Mouse (Mus musculus) spleen, adult 2 months (tissue): ENCODE data around the gene Lamtor3. TPM values are rescaled to one million over a fixed set of nuclear protein-coding genes. Genes with fewer than 3 reads are reported as not detected.

Experiments used
- DNase-seq, 2 experiments: peaks; one replicate each; pipeline versions ENCODE4 v3.0.0 to v3.0.0-alpha.2; 2012 to 2021; ENCODE audit warnings: low spot score in 2 of 2, low read depth in 1 of 2
- H3K27ac ChIP-seq: fragments of 200-500 bp; 2 replicates; pipeline ENCODE4 v1.5.1; 2012; ENCODE audit warnings: low read length, inconsistent platforms; ENCODE audit not compliant: insufficient read depth
- H3K27me3 ChIP-seq: fragments of 200-500 bp; 2 replicates; pipeline ENCODE4 v1.6.1; 2012; ENCODE audit warnings: mild to moderate bottlenecking, moderate library complexity, low read length, inconsistent platforms; ENCODE audit not compliant: control insufficient read depth, insufficient read depth
- H3K36me3 ChIP-seq: fragments of 200-500 bp; 2 replicates; pipeline ENCODE4 v1.6.1; 2012; ENCODE audit warnings: mild to moderate bottlenecking, low read length, inconsistent platforms; ENCODE audit not compliant: control insufficient read depth, insufficient read depth
- H3K4me1 ChIP-seq: fragments of 200-500 bp; 2 replicates; pipeline ENCODE4 v1.6.1; 2011; ENCODE audit warnings: inconsistent platforms; ENCODE audit not compliant: control insufficient read depth, insufficient read depth, insufficient read length
- H3K4me3 ChIP-seq: fragments of 200-500 bp; 2 replicates; pipeline ENCODE4 v1.5.1; 2011; ENCODE audit warnings: mild to moderate bottlenecking, inconsistent platforms; ENCODE audit not compliant: insufficient read depth, insufficient read length; ENCODE audit errors: extremely low read depth
- CTCF ChIP-seq: fragments of 200-500 bp; IDR thresholded peaks from 2 replicates; pipeline ENCODE4 v1.5.1; 2011; ENCODE audit warnings: mild to moderate bottlenecking, inconsistent platforms; ENCODE audit not compliant: insufficient read depth, insufficient read length, insufficient replicate concordance; ENCODE audit errors: extremely low read depth
- POLR2A ChIP-seq: fragments of 200-500 bp; IDR thresholded peaks from 2 replicates; pipeline ENCODE4 v1.6.1; 2011; ENCODE audit warnings: low read depth, low read length, inconsistent platforms
- WGBS: fragments of 180-500 bp; shearing (Covaris S2); methylation state at CpG from one replicate; pipeline ENCODE4 v1.1.7; 2018; 5-methylcytosine and 5-hydroxymethylcytosine counted together
- polyA plus RNA-seq: library from polyadenylated mRNA; depleted of rRNA; stranded (reverse); fragments of >200 nt; gene quantifications from 2 replicates; pipeline ENCODE4 v1.2.3, GENCODE M21; 2012

Lamtor3 gene
- polyA plus RNA-seq, 1 experiment = 15.7 TPM

DNA sequence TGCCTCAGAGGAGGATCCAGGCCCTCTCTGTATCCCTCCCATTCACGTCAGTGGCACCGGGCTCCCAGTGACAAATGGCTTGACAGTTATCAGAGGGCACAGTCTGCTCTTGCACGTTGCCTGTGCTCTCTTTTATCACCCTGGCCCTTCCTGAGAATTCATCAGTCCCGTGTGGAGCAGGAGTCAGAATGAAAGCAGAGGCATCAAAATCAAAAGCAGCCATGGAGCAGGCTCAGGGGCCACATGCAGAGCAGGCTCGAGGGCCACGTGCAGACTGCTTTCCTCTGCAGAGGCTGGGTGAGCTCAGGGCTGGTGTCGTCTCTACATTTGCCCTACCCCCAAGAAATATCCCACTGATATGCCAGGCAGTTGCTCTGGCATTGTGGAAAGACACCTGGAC is 33.5 kb downstream of the Lamtor3 start:
- WGBS = 46% methylated on average over 7 of the region's 7 CpGs
- TF ChIP-seq POLR2A (no peak), CTCF (no peak)
- Histone ChIP-seq H3K27me3 (no peaks in the 10 kb centered on the region), H3K27ac (peak overlapping the region; percentile 78), H3K4me3 (no peak overlapping the region), H3K4me1 (peaks cover 46% of the 10 kb centered on the region), H3K36me3 (peaks cover 3% of the 10 kb centered on the region; the same call in 1 of the 2 replicates)
- DNase-seq = no peak

DNA sequence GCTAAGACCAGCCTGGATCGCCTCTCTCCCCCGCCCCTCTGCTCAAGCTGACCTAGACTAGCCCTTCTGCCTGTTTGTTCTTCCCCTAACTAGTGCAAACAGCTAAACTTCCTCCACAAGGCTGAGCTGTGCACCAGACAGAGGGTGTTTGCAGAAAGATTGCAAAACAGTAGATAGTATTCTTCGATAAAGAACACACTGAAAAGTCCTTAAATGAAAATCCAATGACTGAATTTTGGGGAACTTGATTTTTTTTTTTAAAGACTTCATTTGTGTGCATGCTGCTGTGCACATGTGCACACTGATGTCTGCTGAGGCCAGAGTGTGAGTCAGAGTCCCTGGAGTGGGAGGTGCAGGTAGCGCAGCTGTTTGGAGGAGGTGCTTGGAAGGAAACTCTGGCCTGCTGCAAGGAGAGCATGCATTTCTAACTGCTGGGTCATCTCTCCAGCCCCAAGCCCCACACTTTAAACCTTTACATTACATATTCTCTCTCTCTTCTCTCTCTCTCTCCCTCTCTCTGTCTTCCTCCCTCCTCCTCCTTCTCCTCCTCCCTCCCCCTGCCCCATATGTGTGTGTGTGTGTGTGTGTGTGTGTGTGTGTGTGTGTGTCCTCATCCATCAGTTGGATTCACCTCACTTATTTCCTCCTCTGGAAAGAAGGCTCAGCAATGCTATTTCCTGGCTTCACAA is 34.1 kb downstream of the Lamtor3 start:
- Histone ChIP-seq H3K4me3 (no peak overlapping the region; the same call in 1 of the 2 replicates), H3K27me3 (no peaks in the 10 kb centered on the region), H3K27ac (peak overlapping the region; percentile 78), H3K4me1 (peaks cover 43% of the 10 kb centered on the region), H3K36me3 (peaks cover 2% of the 10 kb centered on the region; the same call in 1 of the 2 replicates)
- TF ChIP-seq POLR2A (no peak), CTCF (no peak)
- peak in 1 of 2 experiments; percentile 30 for DNase-seq
- 33% methylated on average over 4 of the region's 4 CpGs for WGBS

DNA sequence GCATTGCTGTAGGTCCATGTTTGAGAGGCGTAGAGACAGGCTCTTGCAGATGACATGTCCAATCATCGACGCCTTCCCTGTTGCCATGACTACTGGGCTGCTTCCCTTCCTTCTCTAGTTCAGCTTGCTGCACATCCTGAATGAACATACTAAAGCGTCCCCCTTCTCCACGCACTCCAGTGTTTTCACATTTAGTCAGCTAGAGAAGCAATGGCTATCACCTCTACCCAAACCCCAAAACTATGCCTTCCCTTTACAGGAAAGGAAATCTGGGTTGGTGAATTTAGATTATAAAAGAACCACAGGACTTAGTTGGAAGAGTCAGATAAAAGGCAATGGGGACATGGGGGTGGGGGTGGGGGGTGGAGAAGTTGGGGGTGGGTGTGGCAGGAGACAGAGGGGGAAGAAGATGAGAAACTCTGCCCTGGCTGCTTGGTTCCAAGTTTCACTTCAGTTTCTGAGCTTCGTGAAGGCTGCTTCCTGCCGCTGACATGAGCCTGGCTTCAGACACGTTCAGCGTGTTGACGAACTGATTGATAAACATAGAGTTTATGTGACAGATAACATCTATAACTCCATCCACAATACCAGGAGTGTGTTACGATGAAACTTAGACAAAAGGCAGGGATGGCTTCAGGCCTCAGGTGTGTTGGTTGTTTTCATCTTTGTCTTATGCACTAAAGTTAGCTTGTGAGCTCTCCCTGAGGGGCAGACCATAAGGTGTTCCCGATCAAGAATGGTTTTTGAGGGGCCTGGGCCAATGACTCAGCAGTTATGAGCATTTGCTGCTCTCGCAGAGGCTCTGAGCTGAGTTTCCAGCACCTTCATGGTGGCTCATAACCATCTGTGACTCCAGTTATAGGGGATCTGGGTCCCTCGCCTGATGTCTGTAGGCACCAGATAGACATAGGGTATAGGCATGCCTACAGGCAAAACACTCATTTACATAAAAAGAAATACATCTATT is 34.9 kb downstream of the Lamtor3 start:
- H3K27me3 ChIP-seq = no peaks in the 10 kb centered on the region
- 9% methylated on average over 14 of the region's 14 CpGs for WGBS
- H3K4me1 ChIP-seq = peaks cover 43% of the 10 kb centered on the region
- TF ChIP-seq POLR2A (no peak), CTCF (no peak)
- peak overlapping the region; percentile 2; the same call in 1 of the 2 replicates for H3K4me3 ChIP-seq
- DNase-seq = peak in 1 of 2 experiments; percentile 67
- H3K27ac ChIP-seq = peak overlapping the region; percentile 97
- peaks cover 2% of the 10 kb centered on the region for H3K36me3 ChIP-seq

DNA sequence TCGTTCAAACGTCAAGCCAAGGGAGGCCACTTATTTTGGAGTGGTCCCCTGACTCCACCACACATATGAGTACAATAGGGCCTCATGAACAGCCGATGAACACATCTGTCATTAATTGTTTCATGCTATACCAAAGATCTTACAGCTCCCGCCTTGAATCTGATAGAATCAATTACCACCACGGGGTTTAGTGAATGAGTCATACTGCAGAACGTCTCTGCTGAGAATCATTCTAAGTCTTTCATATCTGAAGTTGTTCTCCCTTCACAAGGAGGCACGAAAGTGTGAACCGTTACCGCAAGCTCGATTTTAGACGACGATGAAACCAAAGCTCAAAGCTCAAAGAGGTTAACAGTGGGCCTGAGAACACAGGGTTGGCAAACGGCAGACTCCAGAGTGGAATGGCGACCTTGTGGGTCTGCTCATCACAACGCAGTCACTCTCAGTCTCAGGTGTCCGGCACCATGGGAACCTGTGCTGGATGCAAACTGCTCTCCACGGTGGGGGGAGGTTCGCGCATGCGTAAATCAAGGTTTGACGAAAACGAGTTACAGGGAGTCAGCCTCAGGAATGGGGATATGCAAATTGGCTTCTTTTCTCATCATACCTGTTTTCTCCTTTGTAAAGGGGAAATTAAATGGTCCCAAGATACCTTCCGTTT is 36.1 kb downstream of the Lamtor3 start:
- H3K27ac ChIP-seq = peak overlapping the region; percentile 64
- H3K4me3 ChIP-seq = no peak overlapping the region
- H3K27me3 ChIP-seq = no peaks in the 10 kb centered on the region
- 68% methylated on average over 23 of the region's 23 CpGs for WGBS
- DNase-seq = no peak
- TF ChIP-seq CTCF (no peak), POLR2A (no peak)
- H3K36me3 ChIP-seq = peaks cover 3% of the 10 kb centered on the region; the same call in 1 of the 2 replicates
- peaks cover 39% of the 10 kb centered on the region for H3K4me1 ChIP-seq

DNA sequence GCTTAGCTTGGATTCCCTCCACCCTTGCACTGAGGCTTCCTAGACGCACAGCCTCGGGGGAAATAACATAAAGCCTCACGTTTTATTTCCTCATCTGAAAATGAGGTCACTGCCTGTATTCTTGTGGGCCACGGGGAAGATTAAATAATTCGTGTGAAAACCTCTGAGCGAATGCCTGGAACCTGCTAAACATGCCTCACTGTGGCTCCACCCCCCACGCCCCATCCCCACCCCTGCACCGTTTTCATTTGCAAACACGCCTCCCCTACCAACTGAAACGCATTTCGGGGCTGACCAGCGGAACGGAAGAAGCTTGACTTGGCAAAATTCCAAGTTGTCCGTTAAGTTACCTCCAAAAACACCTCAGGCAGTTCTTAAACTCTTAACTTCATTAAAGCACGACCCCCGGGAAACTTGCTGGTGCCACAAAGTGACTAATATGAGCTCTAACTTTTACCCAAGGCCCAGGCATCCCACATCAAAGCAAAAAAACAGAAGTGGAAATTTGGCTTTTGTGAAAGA is 37.3 kb downstream of the Lamtor3 start:
- no peak for DNase-seq
- H3K27me3 ChIP-seq = no peaks in the 10 kb centered on the region
- no peak overlapping the region for H3K4me3 ChIP-seq
- TF ChIP-seq POLR2A (no peak), CTCF (no peak)
- H3K27ac ChIP-seq = peak overlapping the region; percentile 37; the same call in 1 of the 2 replicates
- peaks cover 31% of the 10 kb centered on the region; the same call in 1 of the 2 replicates for H3K4me1 ChIP-seq
- peaks cover 8% of the 10 kb centered on the region; the same call in 1 of the 2 replicates for H3K36me3 ChIP-seq
- WGBS = 5% methylated on average over 16 of the region's 16 CpGs

DNA sequence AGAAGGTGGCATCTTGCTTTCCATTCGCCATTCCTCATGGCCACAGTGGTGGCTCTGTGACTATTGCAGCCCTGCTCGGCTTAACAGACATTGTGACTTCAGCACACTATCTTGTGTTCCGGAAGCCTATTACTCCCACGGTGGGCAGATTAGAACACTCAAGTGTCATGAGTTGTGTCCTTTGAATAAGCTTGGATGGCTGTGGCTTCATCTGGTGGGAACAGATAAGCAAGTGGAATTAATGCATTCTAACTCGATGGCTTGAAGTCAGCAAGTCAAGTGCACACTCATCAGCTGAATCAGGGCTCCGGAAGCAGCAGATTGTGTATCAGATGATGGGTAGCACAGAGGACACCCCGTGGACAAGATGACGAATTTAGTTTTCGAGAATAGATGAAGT is 39.6 kb downstream of the Lamtor3 start:
- Histone ChIP-seq H3K36me3 (peaks cover 12% of the 10 kb centered on the region), H3K4me1 (peaks cover 16% of the 10 kb centered on the region; the same call in 1 of the 2 replicates), H3K27ac (no peak overlapping the region), H3K27me3 (no peaks in the 10 kb centered on the region), H3K4me3 (no peak overlapping the region)
- no peak for DNase-seq
- WGBS = 76% methylated on average over 9 of the region's 9 CpGs
- no peak for TF ChIP-seq CTCF
